Mouse (Mus musculus): ENCODE data around the gene 4930402K13Rik. TPM values are rescaled to one million over a fixed set of nuclear protein-coding genes. Genes with fewer than 3 reads are reported as not detected.

4930402K13Rik gene
- not detected for polyA plus RNA-seq (2014; fragmentation: Illumina TruSeq; extraction: RNeasy Lipid Tissue Mini Kit (QIAGEN cat#74804); ENCODE audit: low read depth, low replicate concordance)

DNA sequence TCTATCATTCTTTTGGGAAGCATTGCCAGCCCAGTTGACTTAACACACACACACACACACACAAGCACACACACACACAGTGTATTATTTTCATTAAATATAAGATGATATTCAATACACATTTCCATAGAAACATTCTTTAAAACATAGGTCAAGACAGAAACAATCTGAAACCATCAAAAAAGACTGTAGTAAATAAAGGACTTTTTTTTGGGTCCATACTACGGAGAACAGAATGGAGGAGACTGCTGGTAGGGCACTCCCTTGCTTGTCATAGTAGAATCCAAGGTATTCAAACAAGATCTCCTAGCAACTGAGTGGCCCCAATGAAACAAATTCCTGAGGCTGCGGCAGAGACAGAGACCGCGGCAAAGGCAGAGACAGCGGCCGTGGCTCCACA lies at the start of gene 4930402K13Rik:
4930402K13Rik (plus strand) TSS at position 301 of the 400 bp plus-strand sequence.

DNA sequence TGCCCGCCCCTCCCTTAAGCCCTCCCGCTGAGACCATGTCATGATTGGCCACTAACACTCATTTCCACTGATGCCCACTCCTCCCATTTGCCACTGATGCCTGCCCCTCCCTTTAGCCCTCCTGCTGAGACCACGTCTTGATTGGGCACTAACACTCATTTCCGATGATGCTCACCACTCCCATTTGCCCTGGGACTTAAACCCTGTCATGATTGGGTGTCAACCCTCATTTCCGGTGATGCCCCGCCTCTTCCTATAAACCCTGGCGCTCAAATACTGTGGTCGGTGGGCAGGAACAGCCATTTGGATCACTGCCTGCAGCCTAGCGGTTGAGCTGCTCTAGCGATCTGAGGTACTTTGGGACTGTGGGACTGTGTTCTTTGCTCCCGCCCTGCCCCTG lies 41.6 kb upstream of the 4930402K13Rik start, which contains the start of gene Fthl17f:
Fthl17f (plus strand) TSS at position 301 of the 400 bp plus-strand sequence.

Other genes with a start within 250 kb of the 4930402K13Rik start
- not detected for gene Gm5751, start 230.3 kb upstream of the 4930402K13Rik start, polyA plus RNA-seq (2014; fragmentation: Illumina TruSeq; extraction: RNeasy Lipid Tissue Mini Kit (QIAGEN cat#74804); ENCODE audit: low read depth, low replicate concordance)
- 5.8 TPM for gene B630019K06Rik, start 212.2 kb upstream of the 4930402K13Rik start, polyA plus RNA-seq (2014; fragmentation: Illumina TruSeq; extraction: RNeasy Lipid Tissue Mini Kit (QIAGEN cat#74804); ENCODE audit: low read depth, low replicate concordance)
- not detected for gene Fthl17b, start 141.6 kb upstream of the 4930402K13Rik start, polyA plus RNA-seq (2014; fragmentation: Illumina TruSeq; extraction: RNeasy Lipid Tissue Mini Kit (QIAGEN cat#74804); ENCODE audit: low read depth, low replicate concordance)
- not detected for gene Fthl17c, start 128.0 kb upstream of the 4930402K13Rik start, polyA plus RNA-seq (2014; fragmentation: Illumina TruSeq; extraction: RNeasy Lipid Tissue Mini Kit (QIAGEN cat#74804); ENCODE audit: low read depth, low replicate concordance)
- gene Fthl17d, start 117.8 kb upstream of the 4930402K13Rik start, polyA plus RNA-seq (2014; fragmentation: Illumina TruSeq; extraction: RNeasy Lipid Tissue Mini Kit (QIAGEN cat#74804); ENCODE audit: low read depth, low replicate concordance) = not detected
- gene Fthl17e, start 71.1 kb upstream of the 4930402K13Rik start, polyA plus RNA-seq (2014; fragmentation: Illumina TruSeq; extraction: RNeasy Lipid Tissue Mini Kit (QIAGEN cat#74804); ENCODE audit: low read depth, low replicate concordance) = not detected
- gene Fthl17f, start 41.5 kb upstream of the 4930402K13Rik start, polyA plus RNA-seq (2014; fragmentation: Illumina TruSeq; extraction: RNeasy Lipid Tissue Mini Kit (QIAGEN cat#74804); ENCODE audit: low read depth, low replicate concordance) = not detected
- gene Lancl3, start 95.3 kb downstream of the 4930402K13Rik start, polyA plus RNA-seq (2014; fragmentation: Illumina TruSeq; extraction: RNeasy Lipid Tissue Mini Kit (QIAGEN cat#74804); ENCODE audit: low read depth, low replicate concordance) = 3.8 TPM
- gene Gm14862, start 152.3 kb downstream of the 4930402K13Rik start, polyA plus RNA-seq (2014; fragmentation: Illumina TruSeq; extraction: RNeasy Lipid Tissue Mini Kit (QIAGEN cat#74804); ENCODE audit: low read depth, low replicate concordance) = not detected
- gene Xk, start 168.2 kb downstream of the 4930402K13Rik start, polyA plus RNA-seq (2014; fragmentation: Illumina TruSeq; extraction: RNeasy Lipid Tissue Mini Kit (QIAGEN cat#74804); ENCODE audit: low read depth, low replicate concordance) = 37.7 TPM
- gene H2al1m, start 179.2 kb downstream of the 4930402K13Rik start, polyA plus RNA-seq (2014; fragmentation: Illumina TruSeq; extraction: RNeasy Lipid Tissue Mini Kit (QIAGEN cat#74804); ENCODE audit: low read depth, low replicate concordance) = not detected
- gene H2al1k, start 246.1 kb downstream of the 4930402K13Rik start, polyA plus RNA-seq (2014; fragmentation: Illumina TruSeq; extraction: RNeasy Lipid Tissue Mini Kit (QIAGEN cat#74804); ENCODE audit: low read depth, low replicate concordance) = not detected